Mouse (Mus musculus): ENCODE results near the gene Aftph.

GRCm38 (mm10) chr11:20788070-20788469 is 46.7 kb upstream of the Aftph start:
- TF ChIP-seq CTCF (conservative IDR thresholded peaks at IDR 0.05; ENCODE audit: low read length) (no peak), POU5F1 (IDR thresholded peaks at IDR 0.05; ENCODE audit: borderline replicate concordance, low read length) (no peak), NANOG (IDR thresholded peaks at IDR 0.05; ENCODE audit: borderline replicate concordance, low read length) (no peak)
